Mouse (Mus musculus): ENCODE results near the gene Rapgef4. TPM values are rescaled to one million over a fixed set of nuclear protein-coding genes. Genes with fewer than 3 reads are reported as not detected.

The Rapgef4 gene
- polyA plus RNA-seq, 1 experiment from 2014 or later, result 42.9 TPM

- no peak overlapping the region for H3K4me2 ChIP-seq
Observed at GRCm38 (mm10) chr2:72018736-72019135, 37.7 kb downstream of the Rapgef4 start.

GRCm38 (mm10) chr2:72020755-72021154 is 39.7 kb downstream of the Rapgef4 start:
- Histone ChIP-seq H3K4me1 (no peaks in the 10 kb centered on the region), H3K4me2 (no peak overlapping the region), H3K27me3 (replicated peaks) (no peaks in the 10 kb centered on the region), H3K9ac (no peak overlapping the region), H3K36me3 (replicated peaks) (no peaks in the 10 kb centered on the region), H3K4me3 (no peak overlapping the region), H3K27ac (no peak overlapping the region), H3K9me3 (no peaks in the 10 kb centered on the region)
- no peak for ATAC-seq (replicated peaks)
- WGBS, result 94% methylated on average over 15 of the region's 15 CpGs

More at GRCm38 (mm10) chr2:72018736-72019135, 37.7 kb downstream of the Rapgef4 start:
- H3K4me3 ChIP-seq, result no peak overlapping the region
- H3K9ac ChIP-seq, result no peak overlapping the region
- WGBS, result 70% methylated on average over 1 of the region's 1 CpGs
- H3K4me1 ChIP-seq, result no peaks in the 10 kb centered on the region
- no peak for ATAC-seq (replicated peaks)
- no peak overlapping the region for H3K27ac ChIP-seq
- no peaks in the 10 kb centered on the region for H3K36me3 ChIP-seq (replicated peaks)
- no peaks in the 10 kb centered on the region for H3K9me3 ChIP-seq
- H3K27me3 ChIP-seq (replicated peaks), result no peaks in the 10 kb centered on the region

GRCm38 (mm10) chr2:72021440-72021839 is 40.4 kb downstream of the Rapgef4 start:
- Histone ChIP-seq H3K27me3 (replicated peaks) (no peaks in the 10 kb centered on the region), H3K4me1 (no peaks in the 10 kb centered on the region), H3K4me3 (no peak overlapping the region), H3K9ac (no peak overlapping the region), H3K9me3 (no peaks in the 10 kb centered on the region), H3K36me3 (replicated peaks) (no peaks in the 10 kb centered on the region), H3K4me2 (no peak overlapping the region), H3K27ac (no peak overlapping the region)
- ATAC-seq (replicated peaks), result no peak
- WGBS, result 78% methylated on average over 5 of the region's 5 CpGs

- Histone ChIP-seq H3K4me1 (no peaks in the 10 kb centered on the region), H3K27ac (no peak overlapping the region), H3K4me3 (no peak overlapping the region), H3K4me2 (no peak overlapping the region), H3K36me3 (replicated peaks) (no peaks in the 10 kb centered on the region), H3K9ac (no peak overlapping the region), H3K27me3 (replicated peaks) (no peaks in the 10 kb centered on the region), H3K9me3 (no peaks in the 10 kb centered on the region)
- no peak; the same call in 1 of the 2 replicates for ATAC-seq (replicated peaks)
- 53% methylated on average over 3 of the region's 3 CpGs for WGBS
Observed at GRCm38 (mm10) chr2:72021845-72022244, 40.8 kb downstream of the Rapgef4 start.

- 94% methylated on average over 5 of the region's 5 CpGs for WGBS
- no peaks in the 10 kb centered on the region for H3K4me1 ChIP-seq
- no peak for ATAC-seq (replicated peaks)
- H3K27me3 ChIP-seq (replicated peaks), result no peaks in the 10 kb centered on the region
- H3K9ac ChIP-seq, result no peak overlapping the region
- H3K36me3 ChIP-seq (replicated peaks), result no peaks in the 10 kb centered on the region
- H3K27ac ChIP-seq, result no peak overlapping the region
- no peak overlapping the region for H3K4me3 ChIP-seq
- no peaks in the 10 kb centered on the region for H3K9me3 ChIP-seq
- no peak overlapping the region for H3K4me2 ChIP-seq
Observed at GRCm38 (mm10) chr2:72023791-72024190, 42.8 kb downstream of the Rapgef4 start.

GRCm38 (mm10) chr2:72025660-72026059 is 44.6 kb downstream of the Rapgef4 start:
- 93% methylated on average over 5 of the region's 5 CpGs for WGBS
- no peak for ATAC-seq (replicated peaks)

GRCm38 (mm10) chr2:72026506-72026905 is 45.5 kb downstream of the Rapgef4 start:
- Histone ChIP-seq H3K9me3 (no peaks in the 10 kb centered on the region), H3K36me3 (replicated peaks) (no peaks in the 10 kb centered on the region), H3K27ac (no peak overlapping the region), H3K4me1 (no peaks in the 10 kb centered on the region), H3K27me3 (replicated peaks) (no peaks in the 10 kb centered on the region), H3K4me2 (no peak overlapping the region), H3K9ac (no peak overlapping the region), H3K4me3 (no peak overlapping the region)
- ATAC-seq (replicated peaks), result no peak
- WGBS, result 88% methylated on average over 1 of the region's 1 CpGs

More at GRCm38 (mm10) chr2:72025660-72026059, 44.6 kb downstream of the Rapgef4 start:
- no peaks in the 10 kb centered on the region for H3K9me3 ChIP-seq
- no peaks in the 10 kb centered on the region for H3K4me1 ChIP-seq
- no peak overlapping the region for H3K9ac ChIP-seq
- no peaks in the 10 kb centered on the region for H3K27me3 ChIP-seq (replicated peaks)
- no peaks in the 10 kb centered on the region for H3K36me3 ChIP-seq (replicated peaks)
- no peak overlapping the region for H3K4me3 ChIP-seq
- no peak overlapping the region for H3K4me2 ChIP-seq
- H3K27ac ChIP-seq, result no peak overlapping the region

GRCm38 (mm10) chr2:72029081-72029480 is 48.0 kb downstream of the Rapgef4 start:
- no peaks in the 10 kb centered on the region for H3K27me3 ChIP-seq (replicated peaks)
- WGBS, result 79% methylated on average over 1 of the region's 1 CpGs
- H3K36me3 ChIP-seq (replicated peaks), result no peaks in the 10 kb centered on the region
- H3K4me1 ChIP-seq, result no peaks in the 10 kb centered on the region
- no peak overlapping the region for H3K4me3 ChIP-seq
- ATAC-seq (replicated peaks), result no peak
- H3K9ac ChIP-seq, result no peak overlapping the region
- no peak overlapping the region for H3K4me2 ChIP-seq
- H3K27ac ChIP-seq, result no peak overlapping the region
- H3K9me3 ChIP-seq, result no peaks in the 10 kb centered on the region

- WGBS, result 88% methylated on average over 5 of the region's 5 CpGs
- ATAC-seq (replicated peaks), result no peak
Observed at GRCm38 (mm10) chr2:72029586-72030144, 48.6 kb downstream of the Rapgef4 start.

GRCm38 (mm10) chr2:72031717-72032116 is 50.7 kb downstream of the Rapgef4 start:
- no peaks in the 10 kb centered on the region for H3K9me3 ChIP-seq
- WGBS, result 80% methylated on average over 5 of the region's 5 CpGs
- H3K9ac ChIP-seq, result no peak overlapping the region
- no peaks in the 10 kb centered on the region for H3K4me1 ChIP-seq
- no peaks in the 10 kb centered on the region for H3K27me3 ChIP-seq (replicated peaks)
- ATAC-seq (replicated peaks), result no peak
- H3K27ac ChIP-seq, result no peak overlapping the region
- H3K36me3 ChIP-seq (replicated peaks), result no peaks in the 10 kb centered on the region
- no peak overlapping the region for H3K4me2 ChIP-seq
- H3K4me3 ChIP-seq, result no peak overlapping the region

More at GRCm38 (mm10) chr2:72029586-72030144, 48.6 kb downstream of the Rapgef4 start:
- Histone ChIP-seq H3K9ac (no peak overlapping the region), H3K36me3 (replicated peaks) (no peaks in the 10 kb centered on the region), H3K4me3 (no peak overlapping the region), H3K27ac (no peak overlapping the region), H3K4me2 (no peak overlapping the region), H3K27me3 (replicated peaks) (no peaks in the 10 kb centered on the region), H3K9me3 (no peaks in the 10 kb centered on the region), H3K4me1 (no peaks in the 10 kb centered on the region)

- Histone ChIP-seq H3K27ac (no peak overlapping the region), H3K4me3 (no peak overlapping the region), H3K36me3 (replicated peaks) (no peaks in the 10 kb centered on the region), H3K27me3 (replicated peaks) (no peaks in the 10 kb centered on the region), H3K9me3 (no peaks in the 10 kb centered on the region), H3K4me1 (peaks cover 11% of the 10 kb centered on the region; the same call in 1 of the 2 replicates), H3K4me2 (no peak overlapping the region), H3K9ac (no peak overlapping the region)
- WGBS, result 50% methylated on average over 8 of the region's 8 CpGs
- ATAC-seq (replicated peaks), result no peak; the same call in 1 of the 2 replicates
Observed at GRCm38 (mm10) chr2:72035616-72036015, 54.6 kb downstream of the Rapgef4 start.

GRCm38 (mm10) chr2:72037357-72037756 is 56.3 kb downstream of the Rapgef4 start:
- ATAC-seq (replicated peaks), result no peak
- H3K4me1 ChIP-seq, result peaks cover 11% of the 10 kb centered on the region; the same call in 1 of the 2 replicates
- 88% methylated on average over 5 of the region's 5 CpGs for WGBS
- H3K27me3 ChIP-seq (replicated peaks), result no peaks in the 10 kb centered on the region
- H3K9ac ChIP-seq, result no peak overlapping the region
- H3K4me3 ChIP-seq, result no peak overlapping the region
- H3K36me3 ChIP-seq (replicated peaks), result no peaks in the 10 kb centered on the region
- H3K9me3 ChIP-seq, result no peaks in the 10 kb centered on the region
- H3K4me2 ChIP-seq, result no peak overlapping the region
- H3K27ac ChIP-seq, result no peak overlapping the region

GRCm38 (mm10) chr2:72038235-72038634 is 57.2 kb downstream of the Rapgef4 start:
- H3K4me2 ChIP-seq, result no peak overlapping the region
- H3K27ac ChIP-seq, result 0 out of 2 replicates have a peak overlapping the region, but pooled peaks have one; percentile 45
- WGBS, result 20% methylated on average over 1 of the region's 1 CpGs
- no peak; the same call in 1 of the 2 replicates for ATAC-seq (replicated peaks)
- no peak overlapping the region for H3K4me3 ChIP-seq
- peaks cover 11% of the 10 kb centered on the region; the same call in 1 of the 2 replicates for H3K4me1 ChIP-seq
- no peaks in the 10 kb centered on the region for H3K27me3 ChIP-seq (replicated peaks)
- H3K9me3 ChIP-seq, result no peaks in the 10 kb centered on the region
- H3K9ac ChIP-seq, result no peak overlapping the region
- H3K36me3 ChIP-seq (replicated peaks), result no peaks in the 10 kb centered on the region
